Mouse (Mus musculus) kidney, adult 2 months (tissue): ENCODE data around the gene Mybbp1a.

Source experiments
- CTCF ChIP-seq: fragments of 200-500 bp; conservative IDR thresholded peaks from 2 replicates; pipeline ENCODE4 v1.5.1; 2011; ENCODE audit warnings: low read depth, mild to moderate bottlenecking, control low read depth, low read length, moderate library complexity, mixed read lengths; ENCODE audit not compliant: insufficient read depth, insufficient read length
- POLR2A ChIP-seq: fragments of 200-500 bp; IDR thresholded peaks from one replicate; pipeline ENCODE4 v1.6.1; 2011; ENCODE audit warnings: low read depth, low read length, control low read depth

DNA sequence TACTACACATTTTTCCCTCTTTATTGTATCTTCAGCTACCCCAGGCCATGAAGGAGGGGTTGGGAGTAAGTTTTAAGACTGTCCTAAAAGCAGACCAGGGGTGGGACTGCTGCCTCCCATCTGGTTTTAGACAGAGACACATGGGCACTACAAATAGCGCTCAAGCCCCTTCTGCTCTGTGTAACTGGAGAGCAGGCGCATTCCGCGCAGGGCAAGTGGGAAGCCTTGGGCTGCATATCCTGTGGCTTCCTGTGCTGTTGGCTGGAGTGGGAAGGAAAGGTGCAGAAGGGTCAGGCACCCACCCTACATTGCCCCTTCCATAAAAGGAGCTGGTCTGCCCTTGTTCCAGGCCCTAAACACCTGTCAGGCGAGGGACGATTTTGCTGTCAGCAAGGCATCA, 45.5 kb upstream of the Mybbp1a start:
- TF ChIP-seq CTCF, result no peak
- TF ChIP-seq POLR2A, result no peak
